Mouse (Mus musculus) liver, adult 2 months (tissue): ENCODE measurements around the gene Brix1.

Experiments used
- CTCF ChIP-seq: fragments of 200-500 bp; IDR thresholded peaks from 2 replicates; pipeline ENCODE4 v1.5.1; 2011; ENCODE audit warnings: low read depth, low read length, control low read depth
- POLR2A ChIP-seq: fragments of 200-500 bp; IDR thresholded peaks from 2 replicates; pipeline ENCODE4 v1.6.1; 2011; ENCODE audit warnings: low read length, control low read depth; ENCODE audit not compliant: insufficient read depth; ENCODE audit errors: extremely low read depth

GRCm38 (mm10) chr15:10460986-10461385 is 24.8 kb downstream of the Brix1 start:
- TF ChIP-seq CTCF: no peak
- TF ChIP-seq POLR2A: no peak
